In genomic region chr13:100883711-100884110, GRCm38 (mm10) we compare ENCODE assay signal across 23 mouse cellular contexts. TPM values are rescaled to one million over a fixed set of nuclear protein-coding genes. Genes with fewer than 3 reads are reported as not detected.
DNase-seq lines count a peak whose midpoint lies in the region; ATAC-seq and TF ChIP-seq lines count a peak whose summit lies in the region.
"Had no signal": no experiment of that assay in that cellular context is flagged by ENCODE, and none has a peak within 500 bp of the region (broad histone marks: within the 10 kb centered on the region; RNA-seq: fewer than 3 reads in every experiment).

No protein-coding gene starts in this region.

- peak; percentile 68 for ATAC-seq in inflammation-experienced regulatory T-cells, adult 6 months
- ATAC-seq: forebrain, embryonic 13.5 days; forebrain, embryonic 16.5 days; hindbrain, embryonic 16.5 days had no signal

- H3K4me1 ChIP-seq in MEL (ENCODE audit: control insufficient read depth in 1 of 2, insufficient read depth in 2 of 2, low read length in 2 of 2), result peaks cover 0 to 5% of the 10 kb centered on the region in 2 experiments; a peak in 1 of 4 replicates
- H3K4me1 ChIP-seq: forebrain, embryonic 10.5 days; forebrain, embryonic 13.5 days; hindbrain, embryonic 10.5 days; hindbrain, embryonic 13.5 days had no signal

- intact Hi-C loops in heart, postnatal 14 days (cut with DNase I), result no loop called here
- intact Hi-C loops in left cerebral cortex, postnatal 36 days (cut with DNase I), result no loop called here

- no peak for TF ChIP-seq RAD21 in MEL (IDR thresholded peaks at IDR 0.05; ENCODE audit: low read depth, low read length)

- no peak for TF ChIP-seq POLR2A in MEL (IDR thresholded peaks at IDR 0.05; ENCODE audit: control insufficient read depth in 1 of 2, insufficient read depth in 1 of 2, low read depth in 1 of 2, low read length in 2 of 2, poor library complexity in 1 of 2)

- H3K27ac ChIP-seq in MEL (ENCODE audit: control insufficient read depth, low read depth, low read length), result no peak overlapping the region
- H3K27ac ChIP-seq: forebrain, embryonic 10.5 days; forebrain, embryonic 13.5 days; hindbrain, embryonic 10.5 days; hindbrain, embryonic 13.5 days had no signal

- TF ChIP-seq CTCF in MEL (IDR thresholded peaks at IDR 0.05 in 2 of 3, conservative IDR thresholded peaks at IDR 0.05 in 1 of 3; ENCODE audit: control insufficient read depth in 1 of 3, insufficient read depth in 1 of 3, low read depth in 2 of 3, low read length in 3 of 3, poor library complexity in 1 of 3, severe bottlenecking in 1 of 3), result no peak

- no peaks in the 10 kb centered on the region for H3K9me3 ChIP-seq in MEL (replicated peaks; ENCODE audit: insufficient read depth, low read length)
- H3K9me3 ChIP-seq: forebrain, embryonic 10.5 days; forebrain, embryonic 13.5 days; G1E; hindbrain, embryonic 10.5 days; hindbrain, embryonic 13.5 days had no signal

- no peak overlapping the region for H3K9ac ChIP-seq in MEL (ENCODE audit: control insufficient read depth, low read depth, low read length, poor library complexity, severe bottlenecking)
- H3K9ac ChIP-seq: forebrain, embryonic 13.5 days; hindbrain, embryonic 13.5 days had no signal

- TF ChIP-seq EP300 in MEL (IDR thresholded peaks at IDR 0.05; ENCODE audit: low read depth in 1 of 2, low read length in 2 of 2), result peak in 1 of 2 experiments; percentile 15; a peak in 1 of 4 replicates

- peaks cover 0 to 1% of the 10 kb centered on the region in 2 experiments; a peak in 2 of 4 replicates for H3K27me3 ChIP-seq in MEL (ENCODE audit: control insufficient read depth in 1 of 2, insufficient read depth in 2 of 2, low read length in 2 of 2)
- H3K27me3 ChIP-seq: CH12.LX; forebrain, embryonic 13.5 days; hindbrain, embryonic 13.5 days had no signal

- peak; percentile 34 for DNase-seq in heart, adult 11 months
- DNase-seq in heart, postnatal 14 days, result no peak
- peak; percentile 61 for DNase-seq in MEL (ENCODE audit: low read depth, low spot score)
- DNase-seq in left cerebral cortex, postnatal 36 days (ENCODE audit: low spot score in 2 of 2), result no peak
- no peak for DNase-seq in kidney, adult 8-10 months
- DNase-seq: adrenal gland, postnatal 10 days; adrenal gland, postnatal 36 days; B cell, adult 2 months; cerebellum, adult 18-20 months; cerebellum, adult 9-10 months; gastrocnemius, postnatal 10 days; gastrocnemius, postnatal 36 days; heart, postnatal 36 days; kidney, adult 11 months had no signal

- H3K4me3 ChIP-seq in MEL (ENCODE audit: control insufficient read depth in 1 of 2, insufficient read depth in 1 of 2, low read depth in 2 of 2, low read length in 2 of 2), result peak overlapping the region in 1 of 2 experiments; percentile 40; a peak in 1 of 4 replicates
- H3K4me3 ChIP-seq: forebrain, embryonic 10.5 days; forebrain, embryonic 13.5 days; hindbrain, embryonic 10.5 days; hindbrain, embryonic 13.5 days had no signal

- no peaks in the 10 kb centered on the region for H3K79me2 ChIP-seq in MEL (ENCODE audit: control insufficient read depth, insufficient read depth, low read length, poor library complexity)

- peaks cover 0 to 7% of the 10 kb centered on the region in 2 experiments; a peak in 2 of 4 replicates for H3K36me3 ChIP-seq in MEL (ENCODE audit: control insufficient read depth in 1 of 2, insufficient read depth in 2 of 2, low read length in 2 of 2)
- H3K36me3 ChIP-seq: forebrain, embryonic 10.5 days; G1E; hindbrain, embryonic 10.5 days; hindbrain, embryonic 13.5 days had no signal

TF ChIP-seq in MEL, 35 proteins besides CTCF, POLR2A, EP300 and RAD21:
- TF ChIP-seq MAX (IDR thresholded peaks at IDR 0.05; ENCODE audit: low read length) (peak; percentile 55), GATA1 (IDR thresholded peaks at IDR 0.05; ENCODE audit: low read depth, low read length) (peak; percentile 65), ZC3H11A (IDR thresholded peaks at IDR 0.05; ENCODE audit: low read depth, low read length) (no peak), BHLHE40 (IDR thresholded peaks at IDR 0.05; ENCODE audit: borderline replicate concordance, low read depth, low read length) (no peak), POLR2AphosphoS5 (IDR thresholded peaks at IDR 0.05; ENCODE audit: borderline replicate concordance, low read depth, low read length) (no peak), ZNF384 (IDR thresholded peaks at IDR 0.05; ENCODE audit: low read depth, low read length) (no peak), TBP (IDR thresholded peaks at IDR 0.05; ENCODE audit: low read depth, low read length) (no peak), MAZ (IDR thresholded peaks at IDR 0.05; ENCODE audit: low read depth, low read length) (no peak), NRF1 (IDR thresholded peaks at IDR 0.05; ENCODE audit: insufficient read depth, low read depth, low read length, poor library complexity, severe bottlenecking) (no peak), MEF2A (IDR thresholded peaks at IDR 0.05; ENCODE audit: extremely low read depth, insufficient replicate concordance, low read depth, low read length, poor library complexity, severe bottlenecking) (no peak)

RNA-seq across cellular contexts. Expression of gene Slc30a5, which starts 50.5 kb away (rescaled TPM):
- 10 to 100 TPM; 23.6 to 24.8 TPM for total RNA-seq in heart, postnatal 14 days (2021)
- total RNA-seq in MEL (2012; rRNA removed), result 56.2 and 58.3 TPM in 2 replicates
- 10 to 100 TPM in 1 of 2 experiments, not detected in 1; 57.4 TPM for polyA plus RNA-seq in MEL (2012; ENCODE audit: insufficient read depth in 1 of 2, insufficient read length in 2 of 2, low read depth in 1 of 2, low replicate concordance in 2 of 2, missing spikeins in 1 of 2)
- polyA plus RNA-seq in inflammation-experienced regulatory T-cells, adult 6 months (2017; shearing (Covaris generic)), result 10 to 100 TPM; 11.5 to 15.0 (median 12.7) TPM
- 10 to 100 TPM; 44.7 to 46.4 TPM for total RNA-seq in left cerebral cortex, postnatal 36 days (2021)

Comparison
In these comparisons a context has a peak if more than half of its experiments do, and no peak if none do; other contexts are left out.
1. DNase-seq: peak in heart, adult 11 months (single experiment) and MEL (single experiment); none in heart, postnatal 14 days (0 of 2), left cerebral cortex, postnatal 36 days (0 of 2) and kidney, adult 8-10 months (0 of 2).